Comparison of ENCODE assay signal across 13 mouse cellular contexts in the genomic region with DNA sequence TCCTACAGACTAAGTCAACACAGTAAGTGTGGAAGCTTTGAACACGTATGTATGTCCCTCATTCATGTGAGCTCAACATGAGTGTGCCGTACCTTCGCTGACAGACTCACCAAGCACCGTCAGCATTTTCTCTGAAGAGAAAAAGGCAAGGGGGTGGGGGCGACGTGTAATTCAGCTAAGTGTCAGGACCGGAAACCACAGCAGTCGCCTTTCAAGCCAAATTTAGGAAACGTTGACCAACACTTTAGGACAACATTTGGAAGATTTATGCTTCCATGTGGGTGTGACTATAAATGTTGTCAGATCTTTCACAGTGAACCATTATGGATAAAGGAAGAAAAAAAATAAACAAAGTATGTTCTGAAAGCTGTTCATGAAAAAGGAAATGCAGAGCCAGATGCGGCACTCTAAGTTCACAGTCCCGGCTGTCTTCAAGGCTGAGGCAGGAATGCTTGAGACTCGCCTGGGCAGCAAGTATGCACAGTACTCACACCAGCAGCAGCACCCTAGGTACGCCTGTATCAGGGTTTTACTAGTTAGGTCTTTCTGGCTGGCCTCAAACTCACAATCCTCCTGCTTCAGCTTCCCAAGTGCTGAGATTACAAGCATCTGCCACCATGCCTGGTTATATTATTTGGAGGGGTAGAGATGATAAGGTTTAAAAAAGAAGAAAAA. TPM values are rescaled to one million over a fixed set of nuclear protein-coding genes. Genes with fewer than 3 reads are reported as not detected.
DNase-seq lines count a peak whose midpoint lies in the region; ATAC-seq lines count a peak whose summit lies in the region.
"Had no signal": no experiment of that assay in that cellular context is flagged by ENCODE, and none has a peak within 500 bp of the region (broad histone marks: within the 10 kb centered on the region; RNA-seq: fewer than 3 reads in every experiment).

No protein-coding gene starts in this region.

- WGBS in heart, embryonic 13.5 days: 56% methylated on average over 13 of the region's 13 CpGs
- 67% methylated on average over 13 of the region's 13 CpGs for WGBS in heart, embryonic 10.5 days
- WGBS in limb, embryonic 10.5 days: 62% methylated on average over 13 of the region's 13 CpGs
- 82% methylated on average over 13 of the region's 13 CpGs for WGBS in midbrain, embryonic 13.5 days

- no peaks in the 10 kb centered on the region for H3K27me3 ChIP-seq in heart, embryonic 13.5 days (replicated peaks)
- H3K27me3 ChIP-seq in heart, embryonic 10.5 days (ENCODE audit: insufficient read depth, poor library complexity, severe bottlenecking): no peaks in the 10 kb centered on the region
- H3K27me3 ChIP-seq in limb, embryonic 10.5 days (ENCODE audit: low read depth, poor library complexity, severe bottlenecking): no peaks in the 10 kb centered on the region
- H3K27me3 ChIP-seq in midbrain, embryonic 13.5 days: no peaks in the 10 kb centered on the region

- peak overlapping the region; percentile 20; the same call in 1 of the 2 replicates for H3K4me2 ChIP-seq in heart, embryonic 13.5 days
- no peak overlapping the region for H3K4me2 ChIP-seq in midbrain, embryonic 13.5 days (replicated peaks)
- H3K4me2 ChIP-seq: hindbrain, embryonic 14.5 days had no signal

- H3K4me3 ChIP-seq in heart, embryonic 13.5 days: no peak overlapping the region
- no peak overlapping the region for H3K4me3 ChIP-seq in heart, embryonic 10.5 days
- no peak overlapping the region for H3K4me3 ChIP-seq in limb, embryonic 10.5 days
- H3K4me3 ChIP-seq in midbrain, embryonic 13.5 days (replicated peaks): no peak overlapping the region
- H3K4me3 ChIP-seq: erythroblast, embryonic 14.5 days had no signal

- H3K27ac ChIP-seq in heart, embryonic 13.5 days (replicated peaks): no peak overlapping the region
- no peak overlapping the region for H3K27ac ChIP-seq in heart, embryonic 10.5 days
- H3K27ac ChIP-seq in limb, embryonic 10.5 days: 0 out of 2 replicates have a peak overlapping the region, but pooled peaks have one; percentile 16
- H3K27ac ChIP-seq in midbrain, embryonic 13.5 days: no peak overlapping the region
- H3K27ac ChIP-seq: hindbrain, embryonic 14.5 days had no signal

- H3K9me3 ChIP-seq in heart, embryonic 13.5 days: no peaks in the 10 kb centered on the region
- no peaks in the 10 kb centered on the region for H3K9me3 ChIP-seq in heart, embryonic 10.5 days
- H3K9me3 ChIP-seq in limb, embryonic 10.5 days (replicated peaks): no peaks in the 10 kb centered on the region
- no peaks in the 10 kb centered on the region for H3K9me3 ChIP-seq in midbrain, embryonic 13.5 days

- H3K9ac ChIP-seq in heart, embryonic 13.5 days: no peak overlapping the region
- no peak overlapping the region for H3K9ac ChIP-seq in midbrain, embryonic 13.5 days (replicated peaks)
- H3K9ac ChIP-seq: hindbrain, embryonic 14.5 days had no signal

- no peak for DNase-seq in heart, embryonic 10.5 days (ENCODE audit: low spot score)
- DNase-seq in 3134 (ENCODE audit: extremely low read depth, insufficient read length, low spot score): peak; percentile 26
- no peak for DNase-seq in limb, embryonic 10.5 days (ENCODE audit: low spot score)
- DNase-seq in frontal cortex, postnatal 10 days (ENCODE audit: low spot score in 2 of 2): no peak
- DNase-seq in urinary bladder, postnatal 14 days (ENCODE audit: low spot score): no peak
- DNase-seq: cerebellum, adult 18-20 months; right cerebral cortex, postnatal 14 days; thymus, postnatal 25 days had no signal

- peaks cover 21% of the 10 kb centered on the region for H3K4me1 ChIP-seq in heart, embryonic 13.5 days
- peaks cover 14% of the 10 kb centered on the region; the same call in 1 of the 2 replicates for H3K4me1 ChIP-seq in heart, embryonic 10.5 days
- peaks cover 20% of the 10 kb centered on the region for H3K4me1 ChIP-seq in limb, embryonic 10.5 days
- H3K4me1 ChIP-seq in midbrain, embryonic 13.5 days (replicated peaks): 0 out of 2 replicates have a peak, but pooled peaks cover 4% of the 10 kb centered on the region

- no peak for ATAC-seq in heart, embryonic 13.5 days (ENCODE audit: extremely low read depth, insufficient number of reproducible peaks, low FRiP score, low TSS enrichment)
- ATAC-seq in common myeloid progenitor, adult 5-6 weeks (replicated peaks; ENCODE audit: low read depth, poor library complexity, severe bottlenecking): peak; percentile 37
- no peak for ATAC-seq in midbrain, embryonic 13.5 days

- H3K36me3 ChIP-seq in heart, embryonic 13.5 days: no peaks in the 10 kb centered on the region
- no peaks in the 10 kb centered on the region for H3K36me3 ChIP-seq in heart, embryonic 10.5 days
- H3K36me3 ChIP-seq in limb, embryonic 10.5 days: no peaks in the 10 kb centered on the region
- H3K36me3 ChIP-seq in midbrain, embryonic 13.5 days: no peaks in the 10 kb centered on the region

RNA-seq across cellular contexts. Expression of a gene that starts 27.9 kb away (rescaled TPM):
- polyA plus RNA-seq in heart, embryonic 13.5 days (2015; fragmentation: Nextera tagmentation; extraction: Ambion mirVana): 17.6 and 17.8 TPM in 2 replicates
- 25.9 and 29.4 TPM in 2 replicates for polyA plus RNA-seq in heart, embryonic 10.5 days (2016; fragmentation: Nextera tagmentation; extraction: Ambion mirVana)
- 1.5 and 2.2 TPM in 2 replicates for total RNA-seq in common myeloid progenitor, adult 5-6 weeks (2017)
- polyA plus RNA-seq in limb, embryonic 10.5 days (2016; fragmentation: Nextera tagmentation; extraction: Ambion mirVana): 56.8 and 70.8 TPM in 2 replicates
- 17.1 and 17.2 TPM in 2 replicates for polyA plus RNA-seq in midbrain, embryonic 13.5 days (2015; fragmentation: Nextera tagmentation; extraction: Ambion mirVana)
